Mouse (Mus musculus) midbrain, embryonic 11.5 days (tissue): ENCODE data around the gene Gm49321. TPM values are rescaled to one million over a fixed set of nuclear protein-coding genes. Genes with fewer than 3 reads are reported as not detected.
A peak's percentile ranks its signal among the peaks of the same experiment; 100 is the strongest.

Experiments used
- ATAC-seq: fragments of 200-750 bp; cut with Nextera tagmentation; 2 replicates; pipeline ENCODE4 v1.8.0; 2017; ENCODE audit warnings: moderate TSS enrichment, moderate library complexity; ENCODE audit not compliant: low FRiP score
- DNase-seq: peaks from one replicate; pipeline ENCODE4 v3.0.0; 2015; ENCODE audit warnings: low spot score; ENCODE audit errors: missing footprints
- H3K27ac ChIP-seq: fragments of 300-500 bp; sonication (generic); 2 replicates; pipeline ENCODE4 v1.5.1; 2014; ENCODE audit warnings: low read depth, low read length
- H3K27me3 ChIP-seq: fragments of 300-500 bp; sonication (generic); 2 replicates; pipeline ENCODE4 v1.6.1; 2014; ENCODE audit warnings: mild to moderate bottlenecking, low read length, moderate library complexity, mixed read lengths; ENCODE audit not compliant: control insufficient read depth, insufficient read depth
- H3K36me3 ChIP-seq: fragments of 300-500 bp; sonication (generic); 2 replicates; pipeline ENCODE4 v1.6.1; 2014; ENCODE audit warnings: mild to moderate bottlenecking, low read length, moderate library complexity, mixed read lengths; ENCODE audit not compliant: control insufficient read depth, insufficient read depth
- H3K4me1 ChIP-seq: fragments of 300-500 bp; sonication (generic); 2 replicates; pipeline ENCODE4 v1.6.1; 2014; ENCODE audit warnings: low read length; ENCODE audit not compliant: control insufficient read depth, insufficient read depth
- H3K4me2 ChIP-seq: fragments of 300-500 bp; sonication (generic); 2 replicates; pipeline ENCODE4 v1.6.1; 2014; ENCODE audit warnings: mild to moderate bottlenecking, moderate library complexity
- H3K4me3 ChIP-seq: fragments of 300-500 bp; sonication (generic); 2 replicates; pipeline ENCODE4 v1.5.1; 2014; ENCODE audit warnings: low read depth, low read length
- H3K9ac ChIP-seq: fragments of 300-500 bp; sonication (generic); 2 replicates; pipeline ENCODE4 v1.6.1; 2014; ENCODE audit warnings: low read length
- H3K9me3 ChIP-seq: fragments of 300-500 bp; sonication (generic); 2 replicates; pipeline ENCODE4 v1.6.1; 2016; ENCODE audit warnings: low read length; ENCODE audit not compliant: control insufficient read depth
- WGBS: fragments of 180-500 bp; shearing (Covaris S2); extraction: QIAGEN DNeasy Blood & Tissue Kit; methylation state at CpG from one replicate; pipeline ENCODE4 v1.1.7; 2014; 5-methylcytosine and 5-hydroxymethylcytosine counted together
- polyA plus RNA-seq: library from polyadenylated mRNA; unstranded; fragments of >200 nt; fragmentation: Nextera tagmentation; extraction: Ambion mirVana; gene quantifications from 2 replicates; pipeline ENCODE4 v1.2.1, GENCODE M21; 2014

Gene Gm49321
- polyA plus RNA-seq, 1 experiment from 2014 or later, result 16.0 TPM

DNA sequence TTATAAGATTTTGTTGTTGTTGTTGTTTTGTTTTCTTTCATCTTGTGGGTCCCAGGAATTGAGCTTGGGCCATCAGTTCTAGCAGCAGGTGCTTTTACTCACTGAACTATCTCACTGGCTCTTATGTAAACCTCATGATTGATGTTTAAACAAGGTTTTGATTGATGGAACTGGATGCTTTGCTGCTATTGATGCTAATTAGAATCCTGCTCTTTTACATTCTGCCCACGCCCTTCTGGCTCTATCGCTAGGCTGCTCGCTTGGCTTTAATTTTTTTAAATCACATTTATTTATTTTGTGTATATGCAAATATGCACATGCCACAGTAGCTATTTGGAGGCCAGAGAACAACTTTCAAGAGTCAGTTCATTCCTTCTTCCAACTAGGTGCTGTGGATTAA, 20.2 kb downstream of the Gm49321 start:
- Histone ChIP-seq H3K27me3 (no peaks in the 10 kb centered on the region), H3K4me2 (no peak overlapping the region), H3K9me3 (no peaks in the 10 kb centered on the region), H3K4me1 (no peaks in the 10 kb centered on the region), H3K4me3 (no peak overlapping the region), H3K36me3 (no peaks in the 10 kb centered on the region), H3K9ac (no peak overlapping the region), H3K27ac (no peak overlapping the region)
- WGBS, result 89% methylated on average over 3 of the region's 3 CpGs
- no peak for DNase-seq
- no peak for ATAC-seq

DNA sequence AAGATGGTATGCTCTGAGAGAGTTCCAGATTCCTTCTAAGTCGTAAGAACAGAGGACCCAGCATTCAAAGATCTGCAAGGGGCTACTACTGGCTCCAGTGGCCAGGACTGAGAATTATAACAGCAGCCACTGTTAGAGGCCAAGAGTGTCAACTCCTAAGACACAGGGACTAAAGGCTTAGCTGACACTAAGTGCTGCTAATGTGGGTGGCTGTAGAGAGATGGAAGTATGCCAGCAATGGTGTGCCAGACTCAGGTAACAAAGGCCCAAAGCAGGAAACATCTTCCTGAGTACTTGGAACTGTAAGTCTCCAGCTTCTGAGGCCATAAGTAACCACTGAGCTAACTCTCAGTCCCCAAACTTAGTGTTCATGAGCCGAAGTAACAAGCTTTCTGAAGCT, 21.4 kb downstream of the Gm49321 start:
- Histone ChIP-seq H3K36me3 (no peaks in the 10 kb centered on the region), H3K4me1 (no peaks in the 10 kb centered on the region), H3K4me3 (no peak overlapping the region), H3K4me2 (no peak overlapping the region), H3K9ac (no peak overlapping the region), H3K27ac (no peak overlapping the region), H3K27me3 (no peaks in the 10 kb centered on the region), H3K9me3 (no peaks in the 10 kb centered on the region)
- WGBS, result 80% methylated on average over 2 of the region's 2 CpGs
- no peak for DNase-seq
- no peak for ATAC-seq

DNA sequence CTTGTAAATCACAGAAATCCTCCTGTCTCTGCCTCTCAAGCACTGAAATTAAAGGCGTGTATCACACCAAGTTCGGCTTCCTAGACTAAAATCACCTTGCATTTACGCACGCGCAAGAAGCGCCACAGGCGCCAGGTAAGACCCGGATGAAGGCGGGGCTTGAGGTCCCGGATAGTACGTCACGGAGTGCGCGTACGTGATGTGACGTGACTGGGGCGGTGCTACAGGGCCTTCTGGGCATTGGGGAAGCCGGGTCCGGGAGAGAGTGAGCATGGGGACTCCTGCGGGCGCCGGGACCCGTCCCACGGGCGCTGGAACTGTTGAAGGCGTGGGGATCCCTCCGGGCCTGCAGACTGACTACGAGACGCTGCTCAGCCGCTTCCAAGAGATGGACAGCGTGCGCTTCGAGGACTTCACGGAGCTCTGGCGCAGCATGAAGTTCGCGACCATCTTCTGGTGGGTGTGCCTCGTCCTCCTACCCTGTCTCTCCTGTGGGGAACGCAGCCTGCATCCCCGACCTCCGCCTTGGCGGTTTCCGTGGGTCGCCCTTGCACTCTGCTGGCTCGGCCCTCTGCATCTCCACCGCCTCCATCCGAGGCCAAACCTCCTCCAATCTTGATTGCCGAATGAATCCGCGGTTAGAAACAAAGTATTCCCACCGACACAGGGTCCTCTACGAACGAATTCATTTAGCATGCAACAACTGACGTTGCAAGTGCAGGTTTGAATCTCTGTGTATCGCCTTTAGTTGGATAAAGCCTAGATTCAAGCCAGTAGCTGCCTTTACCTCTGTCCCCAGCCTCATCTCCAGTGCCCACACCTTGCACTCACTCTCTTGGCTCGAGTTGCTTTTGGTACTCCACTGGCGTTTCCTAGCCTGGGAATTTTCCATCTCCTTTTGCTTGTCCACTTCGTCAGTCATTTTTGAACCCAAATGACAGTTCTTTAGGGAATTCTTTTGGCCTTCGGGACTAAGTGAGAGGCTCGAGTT, 27.1 kb downstream of the Gm49321 start, which contains the start of gene Snapc1:
Gene Snapc1, plus strand, starts transcription at position 191 of the 991 bp plus-strand sequence.
- 1% methylated on average over 60 of the region's 60 CpGs for WGBS
- Histone ChIP-seq H3K36me3 (peaks cover 12% of the 10 kb centered on the region; the same call in 1 of the 2 replicates), H3K9ac (peak within 1 kb of the TSS; percentile 76), H3K27ac (peak within 1 kb of the TSS; percentile 12; the same call in 1 of the 2 replicates), H3K4me1 (peaks cover 6% of the 10 kb centered on the region; the same call in 1 of the 2 replicates), H3K9me3 (no peaks in the 10 kb centered on the region), H3K4me2 (peak within 1 kb of the TSS; percentile 75), H3K4me3 (peak within 1 kb of the TSS; percentile 85), H3K27me3 (no peaks in the 10 kb centered on the region)
- ATAC-seq (peak; percentile 100), DNase-seq (peak; percentile 100)

DNA sequence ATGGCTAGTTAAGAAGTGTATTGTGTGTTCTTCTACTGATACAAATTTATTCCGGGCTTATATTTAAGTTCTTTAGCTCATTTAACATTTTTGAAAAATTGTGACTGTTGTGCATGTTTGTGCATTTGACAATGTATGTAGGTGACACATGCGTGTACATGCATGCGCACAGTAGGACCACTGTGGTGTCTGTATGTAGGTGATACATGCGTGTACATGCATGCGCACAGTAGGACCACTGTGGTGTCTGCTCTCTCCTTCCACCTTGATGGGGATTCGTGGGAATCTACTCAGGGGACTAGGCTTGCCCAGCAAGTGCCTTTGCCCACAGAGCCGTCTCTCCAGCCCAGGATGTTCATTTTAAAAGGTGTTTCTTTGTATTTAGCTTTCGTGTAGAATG, 31.7 kb downstream of the Gm49321 start:
- ATAC-seq, result no peak
- H3K36me3 ChIP-seq, result peaks cover 42% of the 10 kb centered on the region
- H3K27ac ChIP-seq, result no peak overlapping the region
- no peak overlapping the region for H3K9ac ChIP-seq
- no peak overlapping the region for H3K4me2 ChIP-seq
- no peak for DNase-seq
- WGBS, result 93% methylated on average over 8 of the region's 8 CpGs
- H3K27me3 ChIP-seq, result no peaks in the 10 kb centered on the region
- H3K9me3 ChIP-seq, result peaks cover 2% of the 10 kb centered on the region; the same call in 1 of the 2 replicates
- peaks cover 6% of the 10 kb centered on the region; the same call in 1 of the 2 replicates for H3K4me1 ChIP-seq
- no peak overlapping the region for H3K4me3 ChIP-seq

DNA sequence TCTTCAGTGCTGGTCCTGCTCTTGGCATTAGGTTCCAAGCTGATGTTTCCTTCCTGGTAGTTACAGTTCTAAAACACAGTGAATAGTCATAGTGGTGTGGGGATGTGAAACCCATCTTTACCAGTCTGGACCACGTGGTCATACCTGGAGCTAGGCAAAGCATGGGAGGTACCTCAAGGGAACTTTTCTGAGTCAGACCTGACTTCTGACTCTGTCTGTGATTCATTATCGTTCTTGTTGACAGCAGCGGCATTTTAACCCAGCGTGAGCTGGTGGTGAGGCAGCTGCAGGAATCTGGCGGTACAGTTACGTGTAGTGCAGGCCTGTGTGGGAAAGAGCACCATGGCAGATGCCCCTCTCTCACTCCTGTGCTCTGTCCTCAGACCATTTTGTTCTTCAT, 37.1 kb downstream of the Gm49321 start:
- no peaks in the 10 kb centered on the region for H3K4me1 ChIP-seq
- H3K27ac ChIP-seq, result no peak overlapping the region
- DNase-seq, result no peak
- H3K4me3 ChIP-seq, result no peak overlapping the region
- WGBS, result 94% methylated on average over 6 of the region's 6 CpGs
- no peak for ATAC-seq
- peaks cover 32% of the 10 kb centered on the region for H3K36me3 ChIP-seq
- H3K9ac ChIP-seq, result no peak overlapping the region
- H3K9me3 ChIP-seq, result peaks cover 2% of the 10 kb centered on the region; the same call in 1 of the 2 replicates
- H3K4me2 ChIP-seq, result no peak overlapping the region
- H3K27me3 ChIP-seq, result no peaks in the 10 kb centered on the region

DNA sequence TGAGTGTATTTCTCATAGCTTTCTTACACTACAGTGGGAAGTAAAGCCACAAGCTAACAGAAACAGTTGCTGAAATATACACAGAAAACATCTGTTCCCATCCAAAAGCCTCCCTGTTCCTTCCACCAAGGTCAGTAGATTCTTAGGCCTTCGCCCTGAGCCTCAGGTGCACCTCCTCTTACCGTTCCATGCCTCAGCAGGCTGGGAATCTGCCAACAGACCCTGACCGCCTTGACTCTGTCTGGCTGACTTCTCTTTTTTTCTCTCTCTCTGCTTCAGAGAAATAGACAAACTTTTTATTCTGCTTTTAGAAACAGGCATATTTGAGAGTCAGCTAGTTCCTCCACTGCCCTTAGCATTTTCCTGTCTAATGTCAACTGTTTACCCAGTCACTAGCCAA, 40.7 kb downstream of the Gm49321 start:
- H3K4me2 ChIP-seq, result no peak overlapping the region
- no peaks in the 10 kb centered on the region for H3K9me3 ChIP-seq
- no peak overlapping the region for H3K9ac ChIP-seq
- DNase-seq (no peak), ATAC-seq (no peak)
- H3K27me3 ChIP-seq, result no peaks in the 10 kb centered on the region
- H3K4me3 ChIP-seq, result no peak overlapping the region
- WGBS, result 84% methylated on average over 3 of the region's 3 CpGs
- H3K4me1 ChIP-seq, result no peaks in the 10 kb centered on the region
- H3K27ac ChIP-seq, result no peak overlapping the region
- peaks cover 6% of the 10 kb centered on the region; the same call in 1 of the 2 replicates for H3K36me3 ChIP-seq

DNA sequence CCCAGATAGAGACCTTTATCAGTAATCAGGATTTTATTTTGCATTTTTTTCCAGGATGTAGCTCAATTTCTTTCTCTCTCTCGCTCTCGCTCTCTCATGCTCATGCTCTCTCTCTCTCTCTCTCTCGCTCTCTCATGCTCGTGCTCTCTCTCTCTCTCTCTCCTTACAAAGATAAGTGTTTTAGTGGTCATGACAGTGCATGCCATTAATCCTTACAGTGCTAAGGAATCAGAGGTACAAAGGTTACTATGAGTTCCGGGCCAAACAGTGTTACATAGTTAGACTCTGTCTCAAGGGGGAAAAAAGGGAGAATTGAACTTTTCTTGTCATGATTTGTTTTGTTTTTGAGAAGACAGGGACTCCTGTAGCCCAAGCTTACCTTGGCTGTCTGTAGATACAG, 42.2 kb downstream of the Gm49321 start:
- ATAC-seq, result no peak
- H3K36me3 ChIP-seq, result peaks cover 7% of the 10 kb centered on the region; the same call in 1 of the 2 replicates
- 93% methylated on average over 5 of the region's 5 CpGs for WGBS

DNA sequence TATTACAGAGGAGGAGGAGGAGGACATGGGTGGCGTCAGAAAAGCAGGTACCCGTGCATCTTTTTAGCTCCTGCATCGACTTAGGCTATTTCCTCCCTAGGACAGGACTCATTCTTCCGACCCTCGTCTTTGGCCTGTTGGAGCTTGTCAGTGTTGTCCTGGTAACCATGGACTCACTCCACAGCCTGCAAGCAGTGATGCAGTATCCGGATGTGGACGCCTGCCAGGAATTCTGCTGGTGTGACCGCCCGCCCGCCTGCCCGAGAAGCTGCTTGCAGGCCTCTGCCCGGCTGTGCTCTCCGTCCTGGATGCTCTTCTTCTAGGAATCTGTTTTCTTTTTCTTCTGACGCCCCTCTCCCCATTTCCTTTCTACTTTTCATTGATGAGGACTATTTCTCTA, 45.1 kb downstream of the Gm49321 start:
- Histone ChIP-seq H3K9me3 (no peaks in the 10 kb centered on the region), H3K36me3 (peaks cover 13% of the 10 kb centered on the region; the same call in 1 of the 2 replicates), H3K4me1 (no peaks in the 10 kb centered on the region), H3K27me3 (no peaks in the 10 kb centered on the region), H3K9ac (no peak overlapping the region), H3K4me3 (no peak overlapping the region), H3K4me2 (no peak overlapping the region), H3K27ac (no peak overlapping the region)
- WGBS, result 80% methylated on average over 14 of the region's 14 CpGs
- ATAC-seq (no peak), DNase-seq (no peak)

More for the DNA sequence above, 42.2 kb downstream of the Gm49321 start:
- no peak overlapping the region for H3K4me2 ChIP-seq
- H3K27me3 ChIP-seq, result no peaks in the 10 kb centered on the region
- no peak for DNase-seq
- H3K4me3 ChIP-seq, result no peak overlapping the region
- H3K27ac ChIP-seq, result no peak overlapping the region
- H3K9me3 ChIP-seq, result no peaks in the 10 kb centered on the region
- H3K4me1 ChIP-seq, result no peaks in the 10 kb centered on the region
- H3K9ac ChIP-seq, result no peak overlapping the region

DNA sequence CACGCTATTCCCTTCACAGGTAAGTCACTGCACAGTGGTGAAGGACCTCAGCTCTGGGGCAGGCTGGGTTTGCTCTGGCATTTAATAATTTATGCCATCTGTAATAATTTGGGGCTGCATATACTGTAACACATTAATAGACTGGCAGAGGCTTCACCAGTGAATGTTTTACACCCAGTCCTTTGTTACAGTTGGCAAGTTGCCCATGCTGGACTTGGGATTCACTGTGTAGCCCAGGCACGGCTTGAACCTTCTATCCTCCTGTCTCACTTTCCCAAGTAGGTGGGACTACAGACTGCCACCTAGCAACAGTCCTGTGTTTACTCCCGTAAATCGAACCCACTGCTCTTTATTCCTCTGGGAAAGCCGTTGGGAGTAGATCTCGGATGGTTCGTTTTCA, 48.8 kb downstream of the Gm49321 start:
- Histone ChIP-seq H3K4me1 (no peaks in the 10 kb centered on the region), H3K36me3 (peaks cover 8% of the 10 kb centered on the region; the same call in 1 of the 2 replicates), H3K27me3 (no peaks in the 10 kb centered on the region), H3K27ac (no peak overlapping the region), H3K4me3 (no peak overlapping the region), H3K9me3 (no peaks in the 10 kb centered on the region), H3K4me2 (no peak overlapping the region), H3K9ac (no peak overlapping the region)
- 87% methylated on average over 7 of the region's 7 CpGs for WGBS
- no peak for ATAC-seq
- DNase-seq, result no peak
